Mouse (Mus musculus): ENCODE measurements around the gene Ubxn4. TPM values are rescaled to one million over a fixed set of nuclear protein-coding genes. Genes with fewer than 3 reads are reported as not detected.
"Not testable (repeated sequence)": the region's sequence is repeated elsewhere in the genome, so short reads cannot be mapped to it uniquely, and the experiment has no call there.

The Ubxn4 gene
- total RNA-seq (2022): 10 to 100 TPM; 43.3 to 46.7 (median 44.2) TPM

DNA sequence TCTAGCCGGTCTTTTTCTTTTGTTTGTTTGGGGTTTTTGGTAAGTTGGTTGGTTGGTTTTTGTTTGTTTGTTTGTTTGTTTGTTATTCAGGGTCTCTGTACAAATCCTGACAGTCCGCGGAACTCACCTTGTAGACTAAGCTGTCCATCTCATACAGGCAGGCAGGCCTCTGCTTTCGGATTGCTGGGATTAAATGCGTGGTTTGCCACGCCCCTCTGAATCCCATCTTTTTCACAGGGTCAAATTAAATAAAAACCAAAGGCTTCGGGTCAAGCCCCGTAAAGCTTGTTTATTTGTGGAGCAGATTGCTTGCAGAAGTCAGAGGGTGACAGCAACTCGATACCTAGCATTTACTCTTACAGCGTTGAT is at the start of gene Ubxn4:
Ubxn4 (plus strand) TSS at position 338 of the 369 bp plus-strand sequence.
- no peak for DNase-seq (ENCODE audit: low spot score in 2 of 2)

- no peak for DNase-seq (ENCODE audit: low spot score in 2 of 2)
These were observed 49.8 kb upstream of the Ubxn4 start for GRCm38 (mm10) chr1:128194011-128194410.

DNA sequence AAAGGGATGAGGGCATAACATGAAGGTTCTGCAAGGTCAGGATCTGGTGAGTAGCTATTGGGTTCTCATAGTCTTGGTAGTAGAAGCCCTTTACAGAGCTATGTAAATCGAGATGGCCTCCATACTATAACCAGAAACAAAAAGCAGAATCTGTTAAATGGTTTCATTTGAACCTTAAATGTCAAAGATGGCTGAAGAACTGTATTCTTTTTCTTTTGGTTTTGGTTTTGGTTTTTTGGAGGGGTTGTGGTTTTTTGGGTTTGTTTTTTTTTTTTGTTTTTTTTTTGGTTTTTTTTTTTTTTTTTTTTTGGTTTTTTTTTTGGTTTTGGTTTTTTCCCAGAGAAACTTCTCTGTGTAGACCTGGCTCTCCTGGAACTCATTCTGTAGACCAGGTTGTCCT is 46.4 kb upstream of the Ubxn4 start:
- DNase-seq (ENCODE audit: low spot score in 2 of 2): no peak

DNA sequence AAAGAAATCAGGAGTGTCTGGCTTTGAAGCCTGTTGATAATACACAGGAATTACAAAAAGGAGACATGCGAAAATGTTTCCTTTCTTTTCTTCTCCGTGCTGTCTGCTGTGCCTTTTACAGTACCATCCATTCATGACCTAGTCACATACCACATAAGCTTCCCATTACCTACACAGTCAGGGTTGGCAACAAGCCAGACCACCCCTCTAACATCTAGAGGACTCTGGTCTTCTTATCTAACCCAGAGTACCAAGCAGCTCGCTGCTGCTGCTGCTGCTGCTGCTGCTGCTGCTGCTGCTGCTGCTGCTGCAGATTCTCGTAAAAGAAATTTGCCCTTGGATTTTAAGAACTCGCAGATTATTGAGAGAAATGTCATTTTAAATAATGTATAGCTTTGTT is 30.5 kb upstream of the Ubxn4 start:
- no peak for DNase-seq (ENCODE audit: low spot score in 2 of 2)

DNA sequence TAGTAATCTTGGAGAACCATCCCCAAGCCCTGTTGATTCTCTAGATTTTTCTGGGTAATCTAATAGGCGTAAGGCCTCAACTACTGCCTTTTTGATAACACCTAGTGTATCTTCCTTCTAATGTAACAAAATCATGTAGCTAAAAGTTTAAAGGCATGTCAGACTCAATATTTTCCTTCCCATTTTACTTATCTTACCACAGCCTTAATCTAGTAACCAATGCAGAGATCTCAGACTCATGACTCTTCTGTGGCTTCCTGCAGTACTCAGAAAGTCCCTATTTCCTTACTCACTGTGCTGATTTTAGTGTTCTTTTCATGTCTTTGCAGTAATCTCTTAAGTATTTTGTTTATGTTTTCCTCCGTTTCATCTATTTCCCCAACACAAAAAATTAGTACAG is 21.9 kb upstream of the Ubxn4 start:
- DNase-seq (ENCODE audit: low spot score in 2 of 2): no peak

DNA sequence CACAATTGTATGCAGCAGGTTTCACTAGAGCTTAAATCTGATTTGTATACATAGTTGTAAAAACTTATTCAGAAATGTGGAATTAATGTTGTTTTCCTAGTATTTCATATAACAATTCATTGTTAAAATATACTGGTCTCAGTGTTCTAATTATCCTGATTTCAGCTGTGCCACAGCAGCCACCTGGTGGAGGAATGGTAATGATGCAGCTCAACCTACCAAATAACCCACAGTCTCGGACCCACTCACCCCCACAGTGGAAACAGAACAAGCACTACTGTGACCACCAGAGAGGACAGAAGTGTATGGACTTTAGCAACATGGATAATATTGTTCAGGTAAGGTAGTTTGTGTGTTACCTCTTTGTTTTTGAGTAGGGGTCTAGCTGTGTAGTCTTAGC is 20.5 kb upstream of the Ubxn4 start:
- no peak for DNase-seq (ENCODE audit: low spot score in 2 of 2)

- no peak for DNase-seq (ENCODE audit: low spot score in 2 of 2)
These were observed 8.6 kb upstream of the Ubxn4 start for GRCm38 (mm10) chr1:128235181-128235580.

DNA sequence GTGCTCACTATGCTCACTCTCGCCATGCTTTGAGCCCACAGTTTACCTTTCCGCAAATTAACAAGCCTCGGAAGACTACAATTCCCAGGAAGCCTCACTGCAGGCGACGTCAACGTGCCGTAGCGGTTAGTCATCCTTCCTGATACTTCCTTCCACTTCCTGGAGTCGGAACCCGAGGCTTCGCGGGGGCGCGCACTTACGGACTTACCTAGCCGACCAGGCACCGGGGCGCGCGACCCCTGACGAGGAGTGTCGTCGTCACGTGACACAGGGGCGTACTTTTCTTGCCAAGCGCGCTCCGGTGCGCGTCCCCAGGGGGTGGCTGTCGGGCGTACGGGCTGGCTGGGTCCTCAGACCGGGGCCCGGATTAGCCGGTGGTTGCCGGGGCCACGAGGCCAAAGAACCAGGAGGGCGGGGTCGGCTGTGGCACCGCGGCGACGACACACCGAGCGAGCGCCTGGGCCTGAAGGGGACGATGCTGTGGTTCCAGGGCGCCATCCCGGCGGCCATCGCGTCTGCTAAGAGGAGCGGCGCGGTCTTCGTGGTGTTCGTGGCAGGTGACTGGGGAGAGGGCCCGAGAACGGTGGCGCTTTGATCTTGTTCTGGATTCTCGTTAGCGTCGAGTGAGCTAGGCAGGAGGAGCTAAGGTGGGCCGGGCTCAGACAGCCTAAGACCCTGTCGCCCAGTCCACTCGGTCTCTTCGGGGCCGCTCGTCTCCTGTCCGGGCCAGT is 397 bp downstream of the Ubxn4 start:
- peak; percentile 94 to 98 for DNase-seq (ENCODE audit: low spot score in 2 of 2)

DNA sequence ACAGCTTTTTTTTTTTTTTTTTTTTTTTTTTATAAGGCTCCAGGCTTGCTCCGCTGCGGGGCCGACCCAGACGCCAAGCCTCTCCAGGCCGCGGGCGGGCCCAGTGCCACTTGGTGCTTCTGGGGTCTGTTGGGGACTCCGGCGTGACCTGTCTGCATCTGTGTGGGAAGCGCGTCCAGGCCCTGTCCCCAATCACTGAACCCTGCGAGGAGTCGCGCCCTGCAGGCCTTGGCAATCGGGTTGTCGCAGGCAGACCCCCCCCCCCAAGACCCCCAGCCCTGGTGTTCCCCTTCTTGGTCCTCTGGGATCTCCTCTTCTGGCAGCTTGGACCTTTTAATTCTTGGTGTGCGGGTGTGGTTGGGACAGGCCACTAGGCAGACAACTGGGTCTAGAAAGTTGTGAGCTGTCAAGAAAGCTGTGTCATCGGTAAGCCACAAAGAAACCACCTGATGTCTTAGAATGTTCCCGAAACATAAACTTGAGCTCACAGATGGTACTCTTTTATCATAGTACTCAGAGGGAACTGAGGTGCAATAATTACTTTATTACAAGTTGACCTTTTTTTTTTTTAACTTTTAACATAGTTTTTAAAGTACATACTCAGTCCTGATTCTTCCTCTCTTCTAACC is 1.1 kb downstream of the Ubxn4 start:
- peak; percentile 8 to 27 for DNase-seq (ENCODE audit: low spot score in 2 of 2)

- not testable (repeated sequence) for DNase-seq (ENCODE audit: low spot score in 2 of 2)
These were observed 23.3 kb downstream of the Ubxn4 start for GRCm38 (mm10) chr1:128267061-128267460.

- DNase-seq (ENCODE audit: low spot score in 2 of 2): no peak
These were observed 27.0 kb downstream of the Ubxn4 start for GRCm38 (mm10) chr1:128270731-128271130.

- DNase-seq (ENCODE audit: low spot score in 2 of 2): no peak
These were observed 32.1 kb downstream of the Ubxn4 start for GRCm38 (mm10) chr1:128275908-128276307.

- no peak for DNase-seq (ENCODE audit: low spot score in 2 of 2)
These were observed 34.8 kb downstream of the Ubxn4 start for GRCm38 (mm10) chr1:128278563-128278962.

- DNase-seq (ENCODE audit: low spot score in 2 of 2): no peak
These were observed 38.0 kb downstream of the Ubxn4 start for GRCm38 (mm10) chr1:128281753-128282152.

DNA sequence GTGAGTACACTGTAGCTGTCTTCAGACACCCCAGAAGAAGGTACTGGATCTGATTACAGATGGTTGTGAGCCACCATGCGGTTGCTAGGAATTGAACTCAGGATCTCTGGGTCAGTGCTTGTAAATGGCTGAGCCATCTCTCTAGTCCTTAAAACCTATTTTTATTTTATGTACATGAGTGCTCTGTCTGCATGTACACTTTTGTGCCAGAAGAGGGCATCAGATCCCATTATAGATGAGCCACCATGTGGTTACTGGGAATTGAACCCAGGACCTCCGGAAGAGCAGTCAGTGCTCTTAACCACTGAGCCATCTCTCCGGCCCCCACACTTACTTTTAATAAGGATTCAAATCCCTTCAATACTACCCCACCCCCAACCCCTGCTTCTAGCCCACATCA is 39.2 kb downstream of the Ubxn4 start:
- DNase-seq (ENCODE audit: low spot score in 2 of 2): no peak

DNA sequence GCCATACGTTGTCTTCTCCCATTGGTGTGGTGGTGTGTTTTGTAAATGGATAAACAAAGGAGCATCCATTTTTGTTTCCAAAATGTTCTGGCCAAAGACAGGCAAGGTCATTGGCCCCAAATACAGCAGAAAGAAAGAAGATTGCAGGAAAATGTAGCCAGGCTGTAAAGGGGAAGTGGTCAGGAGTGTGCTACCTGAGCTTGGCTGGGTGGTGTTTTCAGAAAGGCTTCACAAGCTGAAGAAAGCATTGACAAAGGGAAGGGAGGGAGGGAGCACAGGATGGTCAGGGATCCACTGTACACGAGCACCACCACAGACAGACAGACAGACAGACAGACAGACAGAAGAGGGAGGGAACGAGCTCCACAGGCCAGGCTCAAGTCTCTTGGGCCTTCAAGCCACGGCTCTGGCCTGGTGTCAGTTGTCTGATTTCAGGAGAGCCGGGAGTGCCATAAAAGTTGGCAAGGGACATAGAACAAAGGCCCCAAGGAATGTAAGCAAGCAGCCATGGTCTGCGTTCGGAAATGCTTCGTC is 40.5 kb downstream of the Ubxn4 start:
- DNase-seq (ENCODE audit: low spot score in 2 of 2): no peak

- no peak for DNase-seq (ENCODE audit: low spot score in 2 of 2)
These were observed 41.4 kb downstream of the Ubxn4 start for GRCm38 (mm10) chr1:128285136-128285535.

GRCm38 (mm10) chr1:128290295-128290694 is 46.5 kb downstream of the Ubxn4 start:
- no peak for DNase-seq (ENCODE audit: low spot score in 2 of 2)

DNA sequence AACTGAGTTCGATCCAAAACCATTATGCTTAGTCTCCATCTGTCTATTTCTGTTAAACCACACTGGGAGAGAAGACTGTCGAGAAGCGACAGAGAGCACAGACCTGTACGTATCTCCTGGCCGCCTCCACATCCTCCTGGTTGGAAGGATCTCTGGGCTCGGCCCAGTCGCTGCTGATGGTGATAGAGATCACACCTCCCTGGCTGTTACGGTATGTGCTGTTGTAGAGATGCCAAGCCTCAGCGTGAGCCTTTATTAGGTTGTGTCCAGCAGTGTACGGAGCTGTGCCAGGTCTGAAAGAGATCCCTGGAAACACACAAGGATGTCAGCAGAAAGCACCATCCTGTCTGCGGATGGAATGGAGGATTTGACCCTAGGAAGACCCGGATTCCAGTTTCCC is 49.8 kb downstream of the Ubxn4 start:
- no peak for DNase-seq (ENCODE audit: low spot score in 2 of 2)

- DNase-seq (ENCODE audit: low spot score in 2 of 2): no peak
These were observed 51.5 kb downstream of the Ubxn4 start for GRCm38 (mm10) chr1:128295296-128295695.

- DNase-seq (ENCODE audit: low spot score in 2 of 2): no peak
These were observed 52.2 kb downstream of the Ubxn4 start for GRCm38 (mm10) chr1:128295717-128296528.

DNA sequence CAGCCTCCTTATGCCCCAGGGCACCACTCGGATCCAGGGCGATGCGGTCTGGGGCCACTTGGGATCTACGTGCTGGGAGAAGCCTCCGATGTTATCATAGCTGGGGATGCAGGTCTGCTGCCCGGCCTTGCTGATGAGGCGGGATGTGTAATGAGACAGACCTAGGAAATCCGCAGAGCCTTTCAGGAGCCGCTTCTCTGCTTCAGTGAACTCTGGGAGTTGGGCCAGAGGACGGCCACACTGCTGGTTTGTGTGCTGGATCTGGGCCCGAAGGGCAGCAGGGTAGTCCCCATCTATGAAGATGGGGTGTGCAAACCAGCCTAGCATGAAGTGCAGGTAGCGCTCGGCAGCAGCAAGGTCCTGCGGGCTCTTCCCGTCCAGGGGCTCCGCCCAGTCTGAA is 60.1 kb downstream of the Ubxn4 start:
- DNase-seq (ENCODE audit: low spot score in 2 of 2): no peak

Data from gastrocnemius, adult 8-10 months (tissue).